Mouse (Mus musculus): ENCODE data around the gene Hdhd5. TPM values are rescaled to one million over a fixed set of nuclear protein-coding genes. Genes with fewer than 3 reads are reported as not detected.
A peak's percentile ranks its signal among the peaks of the same experiment; 100 is the strongest.

Hdhd5 gene
- polyA plus RNA-seq, 1 experiment from 2014 or later, result 16.7 TPM

GRCm38 (mm10) chr6:120539781-120540231, 8.7 kb upstream of the Hdhd5 start:
- H3K4me3 ChIP-seq (ENCODE audit: low read length), result no peak overlapping the region
- ATAC-seq (ENCODE audit: low read depth), result 0 out of 2 replicates have a peak, but pooled peaks have one; percentile 22
- H3K36me3 ChIP-seq (ENCODE audit: control insufficient read depth, insufficient read depth, low read length), result no peaks in the 10 kb centered on the region
- H3K27me3 ChIP-seq (ENCODE audit: control insufficient read depth, insufficient read depth, low read depth, low read length), result no peaks in the 10 kb centered on the region
- no peak overlapping the region; the same call in 1 of the 2 replicates for H3K9ac ChIP-seq (ENCODE audit: low read length)
- H3K9me3 ChIP-seq (ENCODE audit: control insufficient read depth, low read length), result no peaks in the 10 kb centered on the region
- no peak overlapping the region; the same call in 1 of the 2 replicates for H3K4me2 ChIP-seq (ENCODE audit: low read depth, low read length)
- H3K27ac ChIP-seq (ENCODE audit: low read length), result no peak overlapping the region; the same call in 1 of the 2 replicates
- 54% methylated on average over 10 of the region's 10 CpGs for WGBS
- peaks cover 5% of the 10 kb centered on the region for H3K4me1 ChIP-seq (replicated peaks; ENCODE audit: control insufficient read depth, insufficient read depth, low read length)

DNA sequence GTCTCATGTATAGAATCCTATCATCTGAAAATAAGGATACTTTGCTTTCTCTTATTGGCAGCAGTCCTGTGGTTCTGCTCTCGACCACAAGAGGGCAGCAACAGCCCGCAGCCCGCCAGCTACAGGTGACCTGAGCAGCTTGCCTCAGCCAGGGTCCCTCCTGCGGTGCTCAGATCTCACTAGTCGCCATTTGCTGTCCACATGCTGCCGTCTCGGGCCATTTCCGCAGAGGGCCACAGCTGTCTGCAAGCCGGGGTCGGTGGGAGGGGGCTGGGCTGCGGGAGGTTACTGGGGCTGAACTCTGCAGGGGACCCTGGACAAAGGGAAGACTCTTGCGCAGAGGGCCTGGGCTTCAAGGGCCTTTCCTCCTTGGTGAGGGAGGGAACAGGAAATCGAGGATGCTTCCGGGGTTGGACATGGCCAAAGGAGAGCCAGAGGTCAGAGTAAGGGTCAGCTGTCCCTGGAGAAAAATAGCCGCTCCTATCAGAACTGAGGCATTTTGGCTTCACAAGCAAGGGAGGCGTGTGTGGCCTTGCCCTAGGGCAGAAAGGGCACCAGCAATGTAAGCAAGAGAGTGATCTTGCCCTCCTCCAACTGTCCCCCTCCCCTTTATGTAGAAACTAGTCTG, 8.1 kb upstream of the Hdhd5 start:
- peak; percentile 92 for ATAC-seq (ENCODE audit: low read depth)
- Histone ChIP-seq H3K36me3 (ENCODE audit: control insufficient read depth, insufficient read depth, low read length) (no peaks in the 10 kb centered on the region), H3K4me2 (ENCODE audit: low read depth, low read length) (peak overlapping the region; percentile 66), H3K9ac (ENCODE audit: low read length) (peak overlapping the region; percentile 59), H3K4me3 (ENCODE audit: low read length) (peak overlapping the region; percentile 40), H3K9me3 (ENCODE audit: control insufficient read depth, low read length) (no peaks in the 10 kb centered on the region), H3K4me1 (replicated peaks; ENCODE audit: control insufficient read depth, insufficient read depth, low read length) (peaks cover 5% of the 10 kb centered on the region), H3K27me3 (ENCODE audit: control insufficient read depth, insufficient read depth, low read depth, low read length) (no peaks in the 10 kb centered on the region), H3K27ac (ENCODE audit: low read length) (no peak overlapping the region; the same call in 1 of the 2 replicates)
- 8% methylated on average over 16 of the region's 16 CpGs for WGBS

GRCm38 (mm10) chr6:120536337-120536736, 5.2 kb upstream of the Hdhd5 start:
- WGBS, result 87% methylated on average over 2 of the region's 2 CpGs
- Histone ChIP-seq H3K4me1 (replicated peaks; ENCODE audit: control insufficient read depth, insufficient read depth, low read length) (peaks cover 5% of the 10 kb centered on the region), H3K36me3 (ENCODE audit: control insufficient read depth, insufficient read depth, low read length) (no peaks in the 10 kb centered on the region), H3K27ac (ENCODE audit: low read length) (no peak overlapping the region), H3K27me3 (ENCODE audit: control insufficient read depth, insufficient read depth, low read depth, low read length) (no peaks in the 10 kb centered on the region), H3K4me2 (ENCODE audit: low read depth, low read length) (no peak overlapping the region), H3K9me3 (ENCODE audit: control insufficient read depth, low read length) (no peaks in the 10 kb centered on the region), H3K9ac (ENCODE audit: low read length) (no peak overlapping the region), H3K4me3 (ENCODE audit: low read length) (no peak overlapping the region)
- ATAC-seq (ENCODE audit: low read depth), result no peak

- peaks cover 10% of the 10 kb centered on the region for H3K4me1 ChIP-seq (replicated peaks; ENCODE audit: control insufficient read depth, insufficient read depth, low read length)
- WGBS, result 68% methylated on average over 1 of the region's 1 CpGs
- H3K27me3 ChIP-seq (ENCODE audit: control insufficient read depth, insufficient read depth, low read depth, low read length), result no peaks in the 10 kb centered on the region
- no peaks in the 10 kb centered on the region for H3K36me3 ChIP-seq (ENCODE audit: control insufficient read depth, insufficient read depth, low read length)
- no peak for ATAC-seq (ENCODE audit: low read depth)
- no peaks in the 10 kb centered on the region for H3K9me3 ChIP-seq (ENCODE audit: control insufficient read depth, low read length)
- H3K27ac ChIP-seq (ENCODE audit: low read length), result no peak overlapping the region
- no peak overlapping the region for H3K9ac ChIP-seq (ENCODE audit: low read length)
- H3K4me2 ChIP-seq (ENCODE audit: low read depth, low read length), result no peak overlapping the region
- H3K4me3 ChIP-seq (ENCODE audit: low read length), result no peak overlapping the region
These were observed 1.5 kb upstream of the Hdhd5 start for GRCm38 (mm10) chr6:120532594-120532993.

DNA sequence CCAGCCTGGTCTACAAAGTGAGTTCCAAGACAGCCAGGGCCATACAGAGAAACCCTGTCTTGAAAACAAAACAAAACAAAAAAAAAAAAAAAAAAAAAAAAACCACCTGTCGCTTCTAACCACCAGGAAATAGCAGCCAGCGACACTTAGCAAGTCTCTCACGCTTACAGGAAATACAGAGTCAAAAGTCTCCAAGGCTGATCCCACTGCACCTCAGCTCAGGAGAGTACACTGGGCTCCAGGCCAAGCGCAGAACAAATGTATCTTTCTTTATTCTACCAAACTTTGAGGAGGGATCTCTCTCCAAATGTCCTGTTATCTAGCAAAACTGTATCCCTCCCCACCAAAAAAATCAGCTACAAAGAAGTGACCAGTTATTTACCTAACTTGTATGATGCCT, 2.0 kb downstream of the Hdhd5 start:
- no peak overlapping the region for H3K4me2 ChIP-seq (ENCODE audit: low read depth, low read length)
- H3K4me3 ChIP-seq (ENCODE audit: low read length), result no peak overlapping the region
- H3K27ac ChIP-seq (ENCODE audit: low read length), result no peak overlapping the region
- H3K9me3 ChIP-seq (ENCODE audit: control insufficient read depth, low read length), result no peaks in the 10 kb centered on the region
- H3K9ac ChIP-seq (ENCODE audit: low read length), result no peak overlapping the region
- WGBS, result 61% methylated on average over 4 of the region's 4 CpGs
- no peak for ATAC-seq (ENCODE audit: low read depth)
- H3K36me3 ChIP-seq (ENCODE audit: control insufficient read depth, insufficient read depth, low read length), result no peaks in the 10 kb centered on the region
- H3K4me1 ChIP-seq (replicated peaks; ENCODE audit: control insufficient read depth, insufficient read depth, low read length), result peaks cover 10% of the 10 kb centered on the region
- H3K27me3 ChIP-seq (ENCODE audit: control insufficient read depth, insufficient read depth, low read depth, low read length), result no peaks in the 10 kb centered on the region

DNA sequence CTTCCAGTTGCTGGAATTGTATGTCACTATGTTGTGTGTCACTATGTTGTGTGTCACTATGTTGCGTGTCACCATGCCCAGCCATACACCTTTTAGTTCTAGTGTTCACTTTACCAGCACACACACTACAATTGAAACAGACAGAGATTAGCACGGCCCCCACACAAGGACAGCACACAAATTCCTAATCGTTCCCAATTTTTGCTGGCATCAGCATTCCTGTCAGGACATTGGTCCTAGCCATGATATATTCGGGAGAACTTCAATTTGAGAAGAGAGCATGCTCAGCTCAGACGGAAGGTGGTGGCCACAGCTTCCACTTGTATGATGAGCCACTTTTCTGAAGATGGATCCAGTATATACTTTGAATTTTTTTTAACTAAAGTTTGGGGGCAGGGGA, 6.3 kb downstream of the Hdhd5 start:
- Histone ChIP-seq H3K4me2 (ENCODE audit: low read depth, low read length) (no peak overlapping the region), H3K9me3 (ENCODE audit: control insufficient read depth, low read length) (no peaks in the 10 kb centered on the region), H3K9ac (ENCODE audit: low read length) (no peak overlapping the region), H3K4me1 (replicated peaks; ENCODE audit: control insufficient read depth, insufficient read depth, low read length) (peaks cover 6% of the 10 kb centered on the region), H3K27me3 (ENCODE audit: control insufficient read depth, insufficient read depth, low read depth, low read length) (no peaks in the 10 kb centered on the region), H3K4me3 (ENCODE audit: low read length) (no peak overlapping the region), H3K27ac (ENCODE audit: low read length) (no peak overlapping the region), H3K36me3 (ENCODE audit: control insufficient read depth, insufficient read depth, low read length) (peaks cover 9% of the 10 kb centered on the region)
- no peak for ATAC-seq (ENCODE audit: low read depth)
- WGBS, result 82% methylated on average over 5 of the region's 5 CpGs

DNA sequence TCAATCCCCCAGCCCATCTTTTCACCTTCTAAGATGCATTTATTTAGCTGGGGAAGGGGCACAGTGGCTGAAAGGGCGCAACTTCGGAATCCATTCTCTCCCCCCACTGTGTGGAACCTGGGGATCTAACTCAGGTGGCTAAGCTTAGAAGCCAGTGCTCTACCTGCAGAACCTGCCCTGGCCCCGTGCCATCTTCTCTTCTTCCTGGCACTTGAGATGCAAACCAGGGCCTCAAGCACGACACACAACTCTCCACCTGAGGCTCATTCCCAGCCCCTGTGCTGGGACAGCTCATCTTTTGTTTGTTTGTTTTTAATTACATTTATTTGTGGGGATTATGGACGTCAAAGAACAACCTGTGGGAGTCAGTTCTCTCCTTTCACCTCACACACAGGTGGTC, 11.5 kb downstream of the Hdhd5 start:
- H3K4me1 ChIP-seq (replicated peaks; ENCODE audit: control insufficient read depth, insufficient read depth, low read length), result no peaks in the 10 kb centered on the region
- no peak overlapping the region for H3K27ac ChIP-seq (ENCODE audit: low read length)
- H3K4me3 ChIP-seq (ENCODE audit: low read length), result no peak overlapping the region
- 70% methylated on average over 5 of the region's 5 CpGs for WGBS
- no peak for ATAC-seq (ENCODE audit: low read depth)
- no peak overlapping the region for H3K4me2 ChIP-seq (ENCODE audit: low read depth, low read length)
- no peaks in the 10 kb centered on the region for H3K27me3 ChIP-seq (ENCODE audit: control insufficient read depth, insufficient read depth, low read depth, low read length)
- no peaks in the 10 kb centered on the region for H3K9me3 ChIP-seq (ENCODE audit: control insufficient read depth, low read length)
- H3K36me3 ChIP-seq (ENCODE audit: control insufficient read depth, insufficient read depth, low read length), result peaks cover 9% of the 10 kb centered on the region
- no peak overlapping the region for H3K9ac ChIP-seq (ENCODE audit: low read length)

GRCm38 (mm10) chr6:120517311-120517710, 13.8 kb downstream of the Hdhd5 start:
- WGBS, result 81% methylated on average over 5 of the region's 5 CpGs
- Histone ChIP-seq H3K36me3 (ENCODE audit: control insufficient read depth, insufficient read depth, low read length) (peaks cover 6% of the 10 kb centered on the region), H3K4me1 (replicated peaks; ENCODE audit: control insufficient read depth, insufficient read depth, low read length) (no peaks in the 10 kb centered on the region), H3K9me3 (ENCODE audit: control insufficient read depth, low read length) (no peaks in the 10 kb centered on the region), H3K27ac (ENCODE audit: low read length) (no peak overlapping the region), H3K4me2 (ENCODE audit: low read depth, low read length) (no peak overlapping the region), H3K9ac (ENCODE audit: low read length) (no peak overlapping the region), H3K4me3 (ENCODE audit: low read length) (no peak overlapping the region), H3K27me3 (ENCODE audit: control insufficient read depth, insufficient read depth, low read depth, low read length) (no peaks in the 10 kb centered on the region)
- no peak for ATAC-seq (ENCODE audit: low read depth)

DNA sequence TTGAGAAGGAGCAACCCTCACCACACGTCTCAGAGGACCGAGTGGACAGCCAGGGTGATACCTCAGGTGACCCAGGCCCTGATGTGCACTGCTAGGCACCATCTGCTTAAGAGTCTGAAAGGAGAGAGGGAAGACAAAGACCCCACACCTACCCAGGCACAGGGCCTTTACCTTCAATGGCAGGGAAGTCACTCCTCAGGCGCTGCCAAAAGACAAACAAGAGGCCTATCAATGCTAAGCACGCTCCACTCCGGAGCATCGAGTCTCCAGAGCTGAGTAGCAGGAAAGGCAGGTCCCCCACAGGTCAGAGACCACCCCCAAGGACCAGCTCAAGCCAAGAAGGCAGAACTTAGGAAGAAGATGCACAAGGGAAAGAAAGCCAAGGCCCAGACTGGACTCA, 14.2 kb downstream of the Hdhd5 start:
- 74% methylated on average over 6 of the region's 6 CpGs for WGBS
- H3K9ac ChIP-seq (ENCODE audit: low read length), result no peak overlapping the region
- no peak overlapping the region for H3K27ac ChIP-seq (ENCODE audit: low read length)
- ATAC-seq (ENCODE audit: low read depth), result no peak
- peaks cover 4% of the 10 kb centered on the region; the same call in 1 of the 2 replicates for H3K36me3 ChIP-seq (ENCODE audit: control insufficient read depth, insufficient read depth, low read length)
- H3K9me3 ChIP-seq (ENCODE audit: control insufficient read depth, low read length), result no peaks in the 10 kb centered on the region
- H3K4me3 ChIP-seq (ENCODE audit: low read length), result no peak overlapping the region
- no peaks in the 10 kb centered on the region for H3K27me3 ChIP-seq (ENCODE audit: control insufficient read depth, insufficient read depth, low read depth, low read length)
- no peak overlapping the region for H3K4me2 ChIP-seq (ENCODE audit: low read depth, low read length)
- H3K4me1 ChIP-seq (replicated peaks; ENCODE audit: control insufficient read depth, insufficient read depth, low read length), result no peaks in the 10 kb centered on the region
